Mouse (Mus musculus): ENCODE data around the gene Rpl36-ps4. TPM values are rescaled to one million over a fixed set of nuclear protein-coding genes. Genes with fewer than 3 reads are reported as not detected.

The Rpl36-ps4 gene
- not detected in 2 replicates for polyA plus RNA-seq (2015; fragmentation: Nextera tagmentation; extraction: Ambion mirVana)

DNA sequence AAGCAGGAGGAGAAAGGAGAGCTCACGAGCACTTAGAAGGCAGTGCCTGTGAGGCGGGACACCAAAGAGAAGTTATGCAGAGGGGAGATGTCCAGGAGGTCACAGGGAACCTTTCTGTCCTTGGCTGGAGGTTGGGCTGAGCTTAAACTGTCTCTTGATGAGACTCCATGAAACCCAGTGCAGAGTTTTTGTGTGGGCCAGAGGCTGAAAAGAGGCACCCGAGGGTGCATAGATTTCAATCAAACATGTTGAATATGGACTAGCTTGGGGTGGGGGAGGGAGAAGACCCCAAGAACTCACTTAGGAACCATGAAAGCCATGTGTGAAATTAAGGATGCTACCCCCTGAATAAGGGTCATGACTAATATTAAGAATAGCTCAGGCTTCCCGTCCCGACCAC is at the start of gene Rpl36-ps4:
Gene Rpl36-ps4 (plus strand): TSS at position 301 of the 400 bp plus-strand sequence.
- no peaks in the 10 kb centered on the region for H3K4me1 ChIP-seq (replicated peaks)
- H3K27me3 ChIP-seq, result no peaks in the 10 kb centered on the region
- no peak within 1 kb of the TSS for H3K4me3 ChIP-seq (replicated peaks)
- no peak within 1 kb of the TSS for H3K9ac ChIP-seq
- no peak within 1 kb of the TSS for H3K27ac ChIP-seq
- WGBS (ENCODE audit: insufficient replicate concordance), result 71% methylated on average over 5 of the region's 5 CpGs
- no peak for DNase-seq
- no peak within 1 kb of the TSS for H3K4me2 ChIP-seq
- no peaks in the 10 kb centered on the region for H3K36me3 ChIP-seq
- no peaks in the 10 kb centered on the region for H3K9me3 ChIP-seq (replicated peaks)
- ATAC-seq (ENCODE audit: low read depth), result no peak

DNA sequence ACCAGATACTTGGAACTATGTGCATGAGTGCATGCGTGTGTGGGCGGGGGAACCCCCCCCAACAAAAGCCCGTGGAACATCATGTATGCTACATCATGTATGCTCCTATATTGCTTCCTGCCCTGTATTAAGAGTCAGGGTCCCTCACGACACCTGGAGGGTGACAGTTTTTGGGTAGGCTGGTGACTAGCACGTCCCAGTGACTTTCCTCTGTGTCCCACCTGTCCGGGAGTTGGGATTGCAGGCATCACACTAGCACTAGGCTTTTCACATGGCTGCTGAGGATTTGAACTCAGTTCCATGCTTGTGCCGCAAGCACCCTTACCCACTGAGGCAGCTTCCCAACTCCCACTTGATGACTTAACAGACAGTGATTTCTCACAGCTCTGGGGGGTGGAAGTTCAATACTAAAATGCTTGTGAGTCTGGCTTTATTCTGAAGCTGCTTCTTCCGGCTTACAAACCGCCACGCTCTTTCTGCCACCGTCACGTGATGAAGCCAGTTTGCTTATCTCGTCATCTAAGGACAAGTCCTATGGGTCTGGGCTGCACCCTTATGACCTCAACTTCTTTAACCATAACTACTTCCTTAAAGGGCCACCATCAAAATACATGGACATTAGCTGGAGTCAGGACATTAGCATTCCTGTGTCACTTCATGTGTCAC is 49.2 kb upstream of the Rpl36-ps4 start:
- no peak overlapping the region for H3K9ac ChIP-seq
- no peak for DNase-seq
- WGBS (ENCODE audit: insufficient replicate concordance), result 61% methylated on average over 13 of the region's 13 CpGs

DNA sequence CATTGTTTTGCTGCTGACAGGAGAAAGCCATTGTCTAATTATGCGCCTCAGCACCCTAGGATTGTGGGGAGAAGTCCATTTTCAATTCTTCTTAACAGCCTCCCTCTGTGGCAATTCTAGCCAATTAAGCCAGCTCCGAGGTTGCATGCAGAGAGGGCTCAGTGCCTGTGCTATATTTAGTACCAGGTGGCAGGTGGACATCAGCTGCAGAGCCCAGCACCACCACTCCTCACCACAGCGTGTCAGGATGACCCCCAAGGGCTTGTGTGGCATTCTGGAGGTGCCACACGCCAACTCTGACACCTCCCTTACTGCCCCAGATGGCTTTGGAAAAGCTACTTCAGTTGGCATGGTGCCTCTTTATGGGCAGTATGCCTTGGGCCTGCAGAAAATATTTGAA is 48.5 kb upstream of the Rpl36-ps4 start:
- Histone ChIP-seq H3K27me3 (no peaks in the 10 kb centered on the region), H3K27ac (no peak overlapping the region), H3K4me2 (no peak overlapping the region), H3K9ac (no peak overlapping the region), H3K4me3 (replicated peaks) (no peak overlapping the region), H3K4me1 (replicated peaks) (no peaks in the 10 kb centered on the region), H3K9me3 (replicated peaks) (no peaks in the 10 kb centered on the region), H3K36me3 (no peaks in the 10 kb centered on the region)
- DNase-seq (no peak), ATAC-seq (ENCODE audit: low read depth) (no peak)
- 47% methylated on average over 4 of the region's 4 CpGs for WGBS (ENCODE audit: insufficient replicate concordance)

More for the DNA sequence above, 49.2 kb upstream of the Rpl36-ps4 start:
- H3K9me3 ChIP-seq (replicated peaks), result no peaks in the 10 kb centered on the region
- H3K4me2 ChIP-seq, result no peak overlapping the region
- no peaks in the 10 kb centered on the region for H3K36me3 ChIP-seq
- no peaks in the 10 kb centered on the region for H3K4me1 ChIP-seq (replicated peaks)
- no peak for ATAC-seq (ENCODE audit: low read depth)
- H3K27me3 ChIP-seq, result no peaks in the 10 kb centered on the region
- no peak overlapping the region for H3K4me3 ChIP-seq (replicated peaks)
- H3K27ac ChIP-seq, result no peak overlapping the region

DNA sequence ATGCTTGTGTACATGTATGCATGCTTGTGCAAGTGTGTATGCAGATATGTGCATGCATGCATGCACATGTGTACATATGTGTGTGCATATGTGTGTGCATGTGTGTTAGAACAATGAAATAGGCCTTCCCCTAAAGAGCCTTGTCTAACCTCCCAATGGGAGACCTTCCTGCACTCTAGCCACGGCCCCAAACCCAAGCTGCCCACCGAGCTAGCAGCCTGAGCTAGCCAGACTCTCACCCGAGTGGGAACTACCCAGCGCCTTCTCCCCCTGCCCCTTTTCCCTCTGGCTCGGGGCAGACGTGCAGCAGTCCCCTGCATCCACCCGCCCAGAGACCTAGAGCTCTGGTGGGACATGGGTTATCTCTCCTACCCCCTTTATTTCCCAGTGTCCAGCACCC is 47.3 kb upstream of the Rpl36-ps4 start:
- Histone ChIP-seq H3K4me3 (replicated peaks) (no peak overlapping the region), H3K9me3 (replicated peaks) (no peaks in the 10 kb centered on the region), H3K9ac (no peak overlapping the region), H3K27ac (no peak overlapping the region), H3K4me1 (replicated peaks) (no peaks in the 10 kb centered on the region), H3K4me2 (no peak overlapping the region), H3K27me3 (no peaks in the 10 kb centered on the region), H3K36me3 (no peaks in the 10 kb centered on the region)
- DNase-seq (no peak), ATAC-seq (ENCODE audit: low read depth) (no peak)
- WGBS (ENCODE audit: insufficient replicate concordance), result 53% methylated on average over 7 of the region's 7 CpGs

DNA sequence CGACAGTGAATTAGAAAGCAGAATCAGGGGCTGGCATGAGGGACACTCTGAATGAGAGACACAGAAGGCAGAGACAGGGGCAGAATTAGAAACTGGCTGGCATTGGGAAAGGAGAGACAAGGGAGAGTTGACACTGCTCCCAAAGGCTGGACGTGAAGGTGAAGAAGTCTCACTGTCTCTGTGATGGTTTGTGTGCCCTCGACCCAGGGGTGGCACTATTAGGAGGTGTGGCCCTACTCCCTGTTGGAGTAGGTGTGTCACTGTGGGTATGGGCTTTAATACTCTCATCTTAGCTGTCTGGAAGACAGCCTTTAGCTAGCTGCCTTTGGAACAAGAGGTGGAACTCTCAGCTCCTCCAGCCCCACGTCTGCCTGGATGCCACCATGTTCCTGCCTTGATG is 46.8 kb upstream of the Rpl36-ps4 start:
- Histone ChIP-seq H3K27me3 (no peaks in the 10 kb centered on the region), H3K4me1 (replicated peaks) (no peaks in the 10 kb centered on the region), H3K4me3 (replicated peaks) (no peak overlapping the region), H3K27ac (no peak overlapping the region), H3K4me2 (no peak overlapping the region), H3K9ac (no peak overlapping the region), H3K9me3 (replicated peaks) (no peaks in the 10 kb centered on the region), H3K36me3 (no peaks in the 10 kb centered on the region)
- DNase-seq, result no peak
- WGBS (ENCODE audit: insufficient replicate concordance), result 60% methylated on average over 4 of the region's 4 CpGs
- ATAC-seq (ENCODE audit: low read depth), result no peak

DNA sequence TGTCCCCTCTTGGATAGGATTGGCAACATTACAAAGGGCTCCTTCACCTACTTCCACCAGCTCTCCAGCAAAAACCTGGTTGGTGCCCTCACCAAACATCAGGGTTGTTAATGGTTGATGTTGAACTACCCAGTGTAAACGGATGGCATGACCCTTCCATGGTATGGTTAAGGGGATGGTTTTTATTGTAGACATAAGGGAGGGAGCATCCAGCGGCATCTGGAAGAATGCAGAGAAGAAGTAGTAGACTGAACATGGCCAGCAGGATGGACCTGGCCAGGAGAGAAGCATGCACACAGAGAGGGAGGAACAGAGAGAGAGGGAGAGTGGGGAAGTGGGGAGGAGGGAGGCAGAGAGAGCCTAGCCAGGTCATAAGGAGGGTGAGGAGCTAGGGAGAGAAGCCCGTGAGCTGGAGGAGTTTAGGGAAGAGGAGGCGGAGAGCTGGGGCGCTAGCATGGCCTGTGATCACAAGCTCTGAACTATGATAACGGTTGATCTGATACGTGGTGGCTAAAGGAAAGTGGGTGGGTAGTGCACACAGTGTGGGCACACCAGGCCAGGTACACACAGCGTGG is 45.3 kb upstream of the Rpl36-ps4 start:
- no peak for DNase-seq
- no peak overlapping the region for H3K4me3 ChIP-seq (replicated peaks)
- H3K4me2 ChIP-seq, result no peak overlapping the region
- H3K9me3 ChIP-seq (replicated peaks), result no peaks in the 10 kb centered on the region
- H3K36me3 ChIP-seq, result no peaks in the 10 kb centered on the region
- WGBS (ENCODE audit: insufficient replicate concordance), result 63% methylated on average over 8 of the region's 8 CpGs
- no peak overlapping the region for H3K9ac ChIP-seq
- no peak overlapping the region for H3K27ac ChIP-seq
- H3K4me1 ChIP-seq (replicated peaks), result no peaks in the 10 kb centered on the region
- ATAC-seq (ENCODE audit: low read depth), result no peak
- no peaks in the 10 kb centered on the region for H3K27me3 ChIP-seq

DNA sequence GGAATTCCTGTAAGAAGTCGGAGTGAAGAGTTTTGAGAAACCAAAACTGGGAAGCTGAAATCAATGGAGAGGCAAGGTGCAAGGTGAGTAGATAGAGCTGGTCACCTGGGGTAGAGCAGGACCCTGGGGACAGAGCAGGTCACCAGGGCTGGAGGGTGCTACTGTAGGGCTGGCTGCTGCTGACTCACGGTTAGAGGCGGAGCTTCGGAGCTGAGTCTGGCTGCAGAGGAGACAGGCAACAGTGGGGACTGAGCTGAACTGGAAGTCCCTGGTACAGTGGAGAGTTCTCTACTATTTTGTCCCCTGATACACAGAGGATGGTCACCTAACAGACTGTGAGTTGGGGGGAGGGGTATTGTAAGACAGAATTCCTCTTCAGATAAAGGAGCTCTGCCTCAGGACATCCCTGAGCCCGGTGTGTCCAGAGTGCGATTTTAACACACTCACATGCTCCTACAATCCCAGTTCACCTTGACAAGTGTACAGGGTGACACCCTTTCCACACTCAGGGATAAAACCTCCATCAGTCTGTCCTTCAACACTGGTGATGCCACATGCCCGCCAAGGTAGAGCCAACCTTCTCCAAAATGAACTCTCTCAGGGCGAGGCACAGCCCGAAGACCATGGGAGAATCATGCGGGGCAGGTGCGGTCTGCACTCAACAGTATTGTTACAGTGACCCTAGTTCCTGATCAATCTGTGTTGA is 44.3 kb upstream of the Rpl36-ps4 start:
- WGBS (ENCODE audit: insufficient replicate concordance), result 67% methylated on average over 11 of the region's 11 CpGs
- no peak for DNase-seq
- Histone ChIP-seq H3K27me3 (no peaks in the 10 kb centered on the region), H3K9me3 (replicated peaks) (no peaks in the 10 kb centered on the region), H3K9ac (no peak overlapping the region), H3K4me1 (replicated peaks) (no peaks in the 10 kb centered on the region), H3K36me3 (no peaks in the 10 kb centered on the region), H3K27ac (no peak overlapping the region), H3K4me3 (replicated peaks) (no peak overlapping the region), H3K4me2 (no peak overlapping the region)
- ATAC-seq (ENCODE audit: low read depth), result no peak

DNA sequence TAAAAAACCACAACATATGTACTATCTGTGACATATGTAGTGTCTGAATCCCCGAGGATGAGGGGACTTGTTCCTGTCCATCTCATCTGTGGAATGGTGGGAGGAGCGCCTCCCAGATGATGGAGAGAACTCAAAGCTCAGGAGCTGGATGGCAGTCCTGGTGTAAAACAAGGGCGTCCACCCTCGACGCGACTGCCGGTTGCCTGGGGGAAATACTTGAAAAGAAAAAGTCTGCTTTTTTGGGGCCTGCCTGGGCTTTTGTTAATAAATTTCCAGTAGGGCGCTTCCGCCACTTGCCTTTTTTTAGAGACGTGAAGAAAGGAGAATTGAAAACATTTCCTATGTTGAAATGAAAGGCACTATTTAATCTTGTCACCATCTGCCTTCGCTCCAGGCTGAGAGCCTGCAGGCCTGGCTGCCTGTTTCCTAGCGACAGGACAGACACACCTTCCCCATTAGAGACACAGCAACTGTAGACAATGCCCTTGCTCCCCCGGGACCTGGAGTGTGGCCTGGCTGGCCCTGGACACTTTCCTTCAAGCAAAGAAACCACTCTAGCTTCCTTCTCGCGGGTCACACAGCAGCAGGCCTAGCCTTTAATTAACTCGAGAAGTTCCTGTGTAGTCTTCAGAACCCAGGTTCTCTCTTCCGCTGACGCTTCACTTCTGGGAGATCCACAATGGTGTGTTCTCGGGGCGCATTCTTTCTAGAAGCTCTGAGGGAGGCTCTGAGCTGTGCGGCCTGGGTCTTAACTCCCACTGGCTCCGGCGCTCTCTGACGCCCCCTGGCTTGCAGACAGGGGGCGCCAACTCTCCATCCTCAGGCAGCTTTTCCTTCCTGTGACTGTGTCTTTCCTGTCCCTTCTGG is 43.3 kb upstream of the Rpl36-ps4 start:
- Histone ChIP-seq H3K27ac (no peak overlapping the region), H3K9ac (no peak overlapping the region), H3K9me3 (replicated peaks) (no peaks in the 10 kb centered on the region), H3K4me2 (no peak overlapping the region), H3K36me3 (no peaks in the 10 kb centered on the region), H3K4me3 (replicated peaks) (no peak overlapping the region), H3K4me1 (replicated peaks) (no peaks in the 10 kb centered on the region), H3K27me3 (no peaks in the 10 kb centered on the region)
- no peak for DNase-seq
- 43% methylated on average over 25 of the region's 25 CpGs for WGBS (ENCODE audit: insufficient replicate concordance)
- no peak for ATAC-seq (ENCODE audit: low read depth)

DNA sequence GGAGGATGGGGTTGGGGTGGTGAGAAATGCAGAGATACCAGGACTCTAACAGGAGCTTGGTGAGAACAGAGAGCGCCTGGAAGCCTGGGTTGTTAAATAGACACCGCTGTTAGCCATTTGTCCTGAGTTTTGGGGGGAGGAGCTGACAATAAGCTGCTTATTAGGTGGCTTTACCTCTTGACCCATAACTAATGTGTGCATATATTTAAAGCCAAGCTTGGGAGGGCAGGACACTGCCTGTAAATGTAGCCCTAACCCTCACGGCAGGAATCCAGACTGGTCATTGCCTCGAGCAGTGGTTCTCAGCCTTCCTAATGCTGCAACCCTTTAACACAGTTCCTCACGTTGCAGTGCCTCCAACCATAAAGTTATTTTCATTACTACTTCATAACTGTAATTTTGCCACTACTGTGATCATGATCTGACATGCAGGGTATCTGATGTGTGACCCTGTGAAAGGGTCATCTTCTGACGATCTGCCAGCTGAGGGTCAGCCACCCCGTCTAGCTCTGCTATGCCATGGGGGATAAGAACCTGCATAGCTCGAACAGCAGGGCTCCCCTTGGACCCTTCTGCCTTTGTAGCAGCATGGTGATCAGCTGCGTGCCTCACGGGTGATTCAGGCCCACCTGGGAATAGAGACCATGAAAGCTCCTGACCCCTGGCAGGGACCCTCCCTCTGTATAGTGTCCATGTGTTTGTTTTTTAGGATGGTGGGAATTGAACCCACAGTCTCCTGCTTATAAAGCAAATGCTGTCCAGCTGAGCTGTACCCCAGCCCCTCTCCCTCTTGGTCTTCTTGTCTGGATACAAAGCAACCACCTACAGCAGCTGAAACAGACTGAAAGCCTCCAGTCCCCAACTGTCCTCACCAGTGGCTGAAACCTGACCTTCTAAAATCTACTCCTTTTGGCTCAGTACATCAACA is 42.0 kb upstream of the Rpl36-ps4 start:
- H3K9ac ChIP-seq, result no peak overlapping the region
- WGBS (ENCODE audit: insufficient replicate concordance), result 55% methylated on average over 10 of the region's 10 CpGs
- H3K27me3 ChIP-seq, result no peaks in the 10 kb centered on the region
- no peak overlapping the region for H3K27ac ChIP-seq
- H3K4me3 ChIP-seq (replicated peaks), result no peak overlapping the region
- no peak overlapping the region for H3K4me2 ChIP-seq
- H3K9me3 ChIP-seq (replicated peaks), result no peaks in the 10 kb centered on the region
- no peak for DNase-seq
- no peaks in the 10 kb centered on the region for H3K36me3 ChIP-seq
- H3K4me1 ChIP-seq (replicated peaks), result no peaks in the 10 kb centered on the region
- no peak for ATAC-seq (ENCODE audit: low read depth)

DNA sequence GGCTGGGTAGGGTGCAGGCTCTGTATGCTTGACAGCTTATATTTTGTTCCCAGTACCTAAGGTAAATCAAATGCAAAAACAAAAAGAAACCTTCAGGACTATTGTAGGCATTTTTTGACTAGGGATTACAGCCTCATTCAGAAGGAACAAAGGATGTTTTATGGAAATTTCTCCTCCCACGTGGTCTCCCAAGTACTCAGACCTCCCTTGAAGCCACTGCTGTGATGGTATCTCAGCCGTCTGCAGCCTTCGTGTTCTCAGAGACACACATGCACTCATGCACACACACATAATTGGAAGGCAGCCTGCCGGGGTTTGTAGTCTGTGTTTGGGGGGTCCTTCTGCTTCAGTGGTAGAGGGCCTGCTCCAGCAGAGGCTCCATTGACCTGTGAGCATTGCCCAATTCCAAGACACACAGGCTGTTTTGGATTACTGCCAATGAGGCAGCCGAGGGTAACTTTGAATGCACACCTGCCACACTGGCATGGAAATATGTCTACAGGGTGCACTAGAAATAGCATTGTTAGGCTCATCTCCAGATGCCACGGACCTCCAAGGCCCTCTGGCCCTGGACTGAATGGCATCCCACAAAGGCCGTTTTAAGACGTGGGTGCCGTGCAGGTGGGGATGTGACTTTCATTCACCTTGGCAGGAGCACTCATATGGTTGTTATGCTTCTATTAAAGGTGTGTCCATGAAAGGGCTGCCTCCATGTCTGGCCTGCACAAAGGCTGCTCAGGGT is 41.1 kb upstream of the Rpl36-ps4 start:
- Histone ChIP-seq H3K4me1 (replicated peaks) (no peaks in the 10 kb centered on the region), H3K27me3 (no peaks in the 10 kb centered on the region), H3K27ac (no peak overlapping the region), H3K36me3 (no peaks in the 10 kb centered on the region), H3K9me3 (replicated peaks) (no peaks in the 10 kb centered on the region), H3K9ac (no peak overlapping the region), H3K4me3 (replicated peaks) (no peak overlapping the region), H3K4me2 (no peak overlapping the region)
- DNase-seq (no peak), ATAC-seq (ENCODE audit: low read depth) (no peak)
- 56% methylated on average over 9 of the region's 9 CpGs for whole genome bisulfite sequencing (ENCODE audit: insufficient replicate concordance)
